In the genomic region with DNA sequence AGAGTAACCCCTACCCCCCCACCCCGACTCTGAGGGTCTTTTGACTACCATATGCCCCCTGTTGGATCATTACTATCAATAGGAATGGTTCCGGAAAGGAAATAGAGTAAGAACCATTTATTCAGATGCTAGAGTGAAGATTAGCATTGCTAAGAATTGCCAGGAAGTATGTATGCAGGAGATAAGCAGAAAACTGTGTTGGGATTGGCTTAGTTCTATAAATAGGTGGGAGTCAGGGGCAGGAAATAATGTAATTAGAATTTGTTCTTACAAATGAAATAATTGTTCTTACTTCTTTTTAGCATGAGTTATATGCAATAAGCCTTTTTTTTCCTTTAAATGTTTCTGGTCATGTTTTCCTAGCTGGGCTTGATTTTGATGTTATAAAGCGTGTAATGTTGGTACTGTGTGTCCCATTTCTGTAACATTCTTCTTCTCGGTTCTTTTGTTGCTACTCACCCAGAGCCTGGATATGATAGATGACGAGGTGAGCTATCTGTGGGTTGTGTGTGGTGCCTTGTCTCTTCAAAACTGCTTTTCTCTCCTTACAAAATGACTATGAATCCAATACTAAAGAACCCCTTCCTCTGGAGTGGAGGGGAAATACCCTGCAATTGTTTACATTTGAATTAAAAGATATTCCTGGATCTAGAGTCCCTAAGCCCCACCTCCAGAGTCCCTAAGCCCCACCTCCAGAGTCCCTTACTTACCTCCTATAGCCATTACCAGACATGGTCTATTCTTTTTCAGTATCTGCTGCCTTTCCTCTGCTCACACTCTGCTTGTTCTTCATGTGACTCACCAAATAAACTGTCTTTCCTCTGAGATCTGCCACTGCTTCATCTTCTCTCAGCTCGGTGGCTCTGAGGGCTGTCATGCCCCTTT, we compare ENCODE assay signal across 23 mouse cellular contexts. TPM values are rescaled to one million over a fixed set of nuclear protein-coding genes. Genes with fewer than 3 reads are reported as not detected.
DNase-seq lines count a peak whose midpoint lies in the region; ATAC-seq lines count a peak whose summit lies in the region.
"Had no signal": no experiment of that assay in that cellular context is flagged by ENCODE, and none has a peak within 500 bp of the region (broad histone marks: within the 10 kb centered on the region; RNA-seq: fewer than 3 reads in every experiment).

No protein-coding gene starts in this region.

- ATAC-seq in heart, embryonic 11.5 days (replicated peaks; ENCODE audit: insufficient number of reproducible peaks, low FRiP score, low TSS enrichment), result no peak
- ATAC-seq in lung, embryonic 15.5 days (ENCODE audit: borderline replicate concordance, extremely low read depth, low FRiP score, low TSS enrichment), result no peak
- ATAC-seq in megakaryocyte progenitor cell, adult 5-6 weeks (replicated peaks; ENCODE audit: poor library complexity), result peak; percentile 73
- ATAC-seq: forebrain, embryonic 14.5 days; hindbrain, embryonic 16.5 days had no signal

- WGBS in heart, embryonic 11.5 days (ENCODE audit: insufficient replicate concordance), result 63% methylated on average over 6 of the region's 6 CpGs
- WGBS in lung, embryonic 15.5 days, result 75% methylated on average over 6 of the region's 6 CpGs
- WGBS in forebrain, embryonic 10.5 days, result 82% methylated on average over 6 of the region's 6 CpGs

- H3K27me3 ChIP-seq in heart, embryonic 11.5 days (ENCODE audit: control insufficient read depth, insufficient read depth, low read length), result no peaks in the 10 kb centered on the region
- H3K27me3 ChIP-seq in lung, embryonic 15.5 days, result no peaks in the 10 kb centered on the region
- no peaks in the 10 kb centered on the region for H3K27me3 ChIP-seq in erythroblast, embryonic 14.5 days (ENCODE audit: control insufficient read depth)
- H3K27me3 ChIP-seq in forebrain, embryonic 10.5 days (ENCODE audit: poor library complexity, severe bottlenecking), result no peaks in the 10 kb centered on the region

- H3K4me1 ChIP-seq in heart, embryonic 11.5 days (ENCODE audit: control insufficient read depth, insufficient read depth, low read length), result peaks cover 14% of the 10 kb centered on the region
- peaks cover 6% of the 10 kb centered on the region; the same call in 1 of the 2 replicates for H3K4me1 ChIP-seq in lung, embryonic 15.5 days
- peaks cover 86% of the 10 kb centered on the region for H3K4me1 ChIP-seq in erythroblast, embryonic 14.5 days (ENCODE audit: control insufficient read depth)
- H3K4me1 ChIP-seq in forebrain, embryonic 10.5 days, result peaks cover 1% of the 10 kb centered on the region

- no peak overlapping the region for H3K9ac ChIP-seq in heart, embryonic 11.5 days (ENCODE audit: low read depth, low read length)
- H3K9ac ChIP-seq in lung, embryonic 15.5 days, result no peak overlapping the region

- no peak for DNase-seq in heart, adult 9 months (ENCODE audit: low spot score in 2 of 2)
- DNase-seq in lung, adult 18-20 months, result no peak
- DNase-seq in forebrain, embryonic 10.5 days (ENCODE audit: extremely low spot score, low spot score), result no peak
- DNase-seq in MN1 (ENCODE audit: low spot score), result no peak
- DNase-seq: B cell, adult 2 months; cerebellum, adult 9-11 months; gastrocnemius, adult 2 months; layer of hippocampus, adult 9-11 months; right cerebral cortex, adult 18-20 months; thymus, adult 18-20 months had no signal

- no peak overlapping the region for H3K4me2 ChIP-seq in heart, embryonic 11.5 days
- H3K4me2 ChIP-seq in lung, embryonic 15.5 days, result no peak overlapping the region

- H3K9me3 ChIP-seq in heart, embryonic 11.5 days (replicated peaks; ENCODE audit: control insufficient read depth, low read length), result no peaks in the 10 kb centered on the region
- no peaks in the 10 kb centered on the region for H3K9me3 ChIP-seq in lung, embryonic 15.5 days
- no peaks in the 10 kb centered on the region for H3K9me3 ChIP-seq in erythroblast, embryonic 14.5 days (ENCODE audit: control insufficient read depth, low read length)
- no peaks in the 10 kb centered on the region for H3K9me3 ChIP-seq in forebrain, embryonic 10.5 days

- H3K4me3 ChIP-seq in heart, embryonic 11.5 days (ENCODE audit: low read depth, low read length), result no peak overlapping the region
- no peak overlapping the region for H3K4me3 ChIP-seq in lung, embryonic 15.5 days
- peak overlapping the region; percentile 63 for H3K4me3 ChIP-seq in erythroblast, embryonic 14.5 days (replicated peaks)
- H3K4me3 ChIP-seq in forebrain, embryonic 10.5 days, result no peak overlapping the region
- H3K4me3 ChIP-seq: gastrocnemius, adult 2 months had no signal

- H3K27ac ChIP-seq in heart, embryonic 11.5 days (ENCODE audit: low read depth, low read length), result peak overlapping the region; percentile 50
- H3K27ac ChIP-seq in lung, embryonic 15.5 days, result peak overlapping the region; percentile 61
- H3K27ac ChIP-seq in forebrain, embryonic 10.5 days, result no peak overlapping the region
- H3K27ac ChIP-seq: gastrocnemius, adult 2 months; kidney, postnatal 0 days; macrophage had no signal

- H3K36me3 ChIP-seq in heart, embryonic 11.5 days (ENCODE audit: control insufficient read depth, insufficient read depth, low read length), result peaks cover 4% of the 10 kb centered on the region
- no peaks in the 10 kb centered on the region for H3K36me3 ChIP-seq in lung, embryonic 15.5 days
- H3K36me3 ChIP-seq in erythroblast, embryonic 14.5 days (ENCODE audit: control insufficient read depth), result peaks cover 33% of the 10 kb centered on the region
- H3K36me3 ChIP-seq in forebrain, embryonic 10.5 days (replicated peaks), result peaks cover 21% of the 10 kb centered on the region

RNA-seq across cellular contexts. Expression of gene Pon1, which starts 37.0 kb away (rescaled TPM):
- 0.10 TPM in 1 of 2 replicates, not detected in the other for polyA plus RNA-seq in heart, embryonic 11.5 days (2014; fragmentation: Nextera tagmentation; extraction: Ambion mirVana)
- polyA plus RNA-seq in lung, embryonic 15.5 days (2015; fragmentation: Nextera tagmentation; extraction: Ambion mirVana), result 0.14 TPM in 1 of 2 replicates, not detected in the other
- not detected in 2 replicates for polyA plus RNA-seq in erythroblast, embryonic 14.5 days (2012)
- not detected in 2 replicates for total RNA-seq in megakaryocyte progenitor cell, adult 5-6 weeks (2015)
- total RNA-seq in megakaryocyte progenitor cell, adult 5-6 weeks (2017), result not detected in 2 replicates
- 0.21 and 0.34 TPM in 2 replicates for polyA plus RNA-seq in forebrain, embryonic 10.5 days (2016; fragmentation: Nextera tagmentation; extraction: Ambion mirVana)
- total RNA-seq: ES-E14; left cerebral cortex, postnatal 36 days; monocyte, adult 5-6 weeks; neutrophil, adult 5-6 weeks had no signal
- polyA plus RNA-seq: embryonic facial prominence, embryonic 11.5 days; macrophage had no signal
